Mouse (Mus musculus) cerebellum, postnatal 4 days (tissue): Measurements from ENCODE around the gene Gm20388.
"Not testable (repeated sequence)": the region's sequence is repeated elsewhere in the genome, so short reads cannot be mapped to it uniquely, and the experiment has no call there.

Experiments
- DNase-seq, 2 experiments: peaks; one replicate each; pipeline ENCODE4 v3.0.0; 2022; ENCODE audit warnings: low spot score in 2 of 2, mixed read lengths in 1 of 2

Gm20388 gene

GRCm38 (mm10) chr8:120364093-120364725, 453.6 kb downstream of the Gm20388 start:
- no peak for DNase-seq

- DNase-seq, result no peak
Measured at GRCm38 (mm10) chr8:120366840-120367239, 456.2 kb downstream of the Gm20388 start.

GRCm38 (mm10) chr8:120368191-120368590, 457.6 kb downstream of the Gm20388 start:
- not testable (repeated sequence) for DNase-seq

- DNase-seq, result peak; percentile 80 to 97
Measured at GRCm38 (mm10) chr8:120368814-120369649, 458.4 kb downstream of the Gm20388 start.

- no peak for DNase-seq
Measured at GRCm38 (mm10) chr8:120369956-120370355, 459.3 kb downstream of the Gm20388 start.

DNA sequence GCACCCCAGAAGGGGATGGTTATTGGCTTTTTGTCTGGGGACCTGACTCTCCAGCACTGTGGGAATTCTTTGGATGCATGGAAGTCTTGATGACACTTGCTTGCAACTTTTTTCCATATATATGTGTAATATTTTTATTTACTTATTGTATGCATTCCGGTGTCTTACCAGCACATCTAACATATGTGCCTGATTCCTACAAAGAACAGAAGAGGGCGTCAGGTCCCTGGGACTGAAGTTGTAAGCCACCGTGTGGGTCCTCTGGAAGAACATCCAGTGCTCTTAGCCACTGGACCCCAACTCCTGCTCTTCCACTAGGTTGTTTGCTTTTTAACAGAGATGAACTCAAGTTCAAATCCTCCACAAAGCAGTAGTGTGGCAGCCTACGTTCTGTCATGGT, 459.8 kb downstream of the Gm20388 start:
- no peak for DNase-seq

- DNase-seq, result no peak
Measured at GRCm38 (mm10) chr8:120371146-120371545, 460.5 kb downstream of the Gm20388 start.

DNA sequence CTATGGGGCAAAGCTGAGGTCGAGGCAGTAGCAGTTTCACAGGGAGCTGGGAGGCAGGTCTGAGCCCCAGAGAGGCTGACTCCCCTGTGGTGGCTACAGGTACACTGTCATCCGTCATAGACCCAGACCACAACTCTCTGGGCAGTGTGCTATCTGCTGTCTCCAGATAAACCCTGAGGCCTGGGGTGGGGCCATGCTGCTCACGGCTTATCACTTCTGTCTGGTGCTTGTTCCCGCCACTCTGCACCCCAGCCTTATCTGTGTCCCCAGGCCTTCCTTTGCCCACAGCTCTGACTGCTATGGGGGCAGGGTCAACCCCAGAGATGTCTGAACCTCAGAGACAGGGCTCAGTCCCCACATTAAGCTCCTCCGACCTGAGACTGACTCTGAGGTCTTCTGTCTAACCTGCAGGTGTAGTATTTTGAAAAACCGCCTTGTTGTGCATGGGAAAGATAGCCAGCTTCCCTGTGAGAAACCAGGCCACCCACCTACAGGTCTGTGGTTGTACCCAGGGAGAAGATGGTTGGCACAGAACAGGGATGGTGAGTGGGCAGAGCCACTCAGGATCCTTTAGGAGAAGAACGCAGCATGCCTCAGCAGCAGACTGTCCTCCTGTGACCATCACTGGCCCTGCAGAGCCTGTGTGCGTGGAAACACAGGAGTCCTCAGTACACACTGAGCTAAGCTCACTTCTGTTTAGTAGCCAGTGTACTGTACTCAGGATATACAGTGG, 461.2 kb downstream of the Gm20388 start:
- no peak for DNase-seq

- no peak for DNase-seq
Measured at GRCm38 (mm10) chr8:120372684-120373083, 462.0 kb downstream of the Gm20388 start.

GRCm38 (mm10) chr8:120373621-120374020, 463.0 kb downstream of the Gm20388 start:
- no peak for DNase-seq

- DNase-seq, result no peak
Measured at GRCm38 (mm10) chr8:120374070-120374469, 463.4 kb downstream of the Gm20388 start.

- no peak for DNase-seq
Measured at GRCm38 (mm10) chr8:120374514-120374913, 463.9 kb downstream of the Gm20388 start.

- no peak for DNase-seq
Measured at GRCm38 (mm10) chr8:120375170-120375569, 464.5 kb downstream of the Gm20388 start.

GRCm38 (mm10) chr8:120376215-120376614, 465.6 kb downstream of the Gm20388 start:
- no peak for DNase-seq

GRCm38 (mm10) chr8:120376847-120377802, 466.5 kb downstream of the Gm20388 start:
- DNase-seq, result no peak

DNA sequence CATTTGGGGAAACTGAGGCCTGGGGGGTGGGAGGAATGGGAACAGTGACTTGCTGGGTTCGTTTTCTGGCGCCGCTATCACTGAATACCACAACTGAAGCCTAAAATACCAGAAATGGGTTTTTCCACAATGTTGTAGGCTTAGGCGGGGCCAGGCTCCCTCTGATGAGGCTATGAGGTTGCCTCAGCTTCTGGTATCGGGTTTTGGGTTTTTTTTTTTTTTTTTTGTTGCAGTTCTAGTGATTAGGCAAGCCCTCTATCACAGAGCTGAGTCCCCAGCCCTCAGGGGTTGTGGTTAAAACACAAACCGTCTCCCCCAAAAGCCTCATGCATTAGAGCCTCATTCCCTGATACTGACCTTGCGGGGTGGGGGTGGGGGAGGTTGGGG, 467.2 kb downstream of the Gm20388 start:
- no peak for DNase-seq

GRCm38 (mm10) chr8:120378306-120378705, 467.7 kb downstream of the Gm20388 start:
- DNase-seq, result no peak

DNA sequence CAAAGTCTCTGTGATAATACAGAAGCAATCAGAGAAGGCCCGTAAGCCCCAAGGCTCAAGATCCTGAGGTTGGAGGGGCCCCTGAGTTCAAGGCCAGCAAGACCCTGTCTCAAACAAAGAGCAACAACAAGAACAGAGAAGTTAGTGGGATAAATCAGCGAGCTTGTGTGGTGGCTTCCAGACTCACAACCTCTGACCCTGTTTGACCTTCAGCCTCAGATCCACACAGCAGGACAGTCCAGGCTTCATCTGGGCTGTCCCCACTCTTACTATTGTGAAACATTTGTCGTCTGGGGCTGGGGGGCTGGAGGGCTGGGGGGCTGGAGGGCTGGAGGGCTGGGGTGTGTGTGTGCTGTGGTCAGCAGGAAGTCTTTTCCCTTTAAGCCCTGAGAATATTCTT, 468.4 kb downstream of the Gm20388 start:
- no peak for DNase-seq

DNA sequence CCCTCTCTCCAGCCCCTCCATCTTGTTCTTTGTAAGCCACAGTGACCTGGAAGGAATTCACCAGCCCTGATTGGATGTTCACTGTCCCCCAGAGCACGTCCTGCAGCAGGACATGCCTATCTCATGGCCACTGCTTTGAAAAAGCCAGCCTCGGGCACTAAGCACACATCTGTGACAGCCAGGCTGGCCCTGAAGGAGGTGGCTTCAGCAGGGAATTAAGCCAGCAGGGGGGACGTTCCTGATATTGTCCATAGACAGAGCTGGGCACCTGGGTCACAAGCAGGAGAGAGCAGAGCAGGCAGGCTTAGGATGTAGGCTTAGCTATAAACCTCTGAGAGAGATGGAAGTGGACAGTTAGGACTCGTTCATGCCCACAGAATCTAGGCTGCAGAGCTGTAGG, 471.2 kb downstream of the Gm20388 start:
- DNase-seq, result no peak

DNA sequence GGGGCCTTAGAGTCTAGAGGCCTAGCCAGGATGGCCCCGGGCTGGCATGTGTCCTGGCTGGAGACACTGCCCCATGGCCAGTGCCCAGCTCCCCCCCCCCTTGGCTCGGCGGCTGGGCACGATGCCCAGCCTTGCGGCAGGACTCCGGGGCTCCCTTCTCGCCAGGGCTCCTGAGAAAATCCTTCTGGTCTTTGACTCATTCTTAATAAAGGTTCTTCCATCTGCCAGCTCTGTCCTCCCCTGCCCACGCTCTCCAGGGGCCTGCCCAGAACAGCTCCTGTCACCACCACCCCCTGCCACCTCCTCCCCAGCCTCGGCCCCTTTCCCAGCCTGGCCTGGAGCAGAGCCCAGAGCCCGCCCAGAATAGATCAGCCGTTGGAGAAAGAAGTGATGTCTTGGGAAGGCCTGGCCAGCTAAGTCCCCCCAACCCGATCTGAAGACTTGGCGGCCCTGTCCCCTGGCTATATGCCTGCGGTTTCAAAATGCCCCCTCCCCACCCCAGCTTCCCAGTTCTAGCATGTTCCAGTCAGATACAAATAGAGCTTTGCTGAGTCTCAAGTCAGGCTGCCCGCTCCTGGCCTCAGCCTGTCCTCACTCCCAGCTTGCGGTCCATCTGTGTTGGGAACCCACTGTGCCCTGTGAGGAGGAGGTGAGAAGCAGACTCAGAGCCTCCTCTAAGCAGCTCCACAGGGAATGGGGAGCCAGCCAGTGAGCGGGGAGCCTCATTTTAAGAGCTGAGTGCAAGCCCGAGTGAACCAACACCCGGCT, 472.0 kb downstream of the Gm20388 start:
- DNase-seq, result peak; percentile 62 to 91

DNA sequence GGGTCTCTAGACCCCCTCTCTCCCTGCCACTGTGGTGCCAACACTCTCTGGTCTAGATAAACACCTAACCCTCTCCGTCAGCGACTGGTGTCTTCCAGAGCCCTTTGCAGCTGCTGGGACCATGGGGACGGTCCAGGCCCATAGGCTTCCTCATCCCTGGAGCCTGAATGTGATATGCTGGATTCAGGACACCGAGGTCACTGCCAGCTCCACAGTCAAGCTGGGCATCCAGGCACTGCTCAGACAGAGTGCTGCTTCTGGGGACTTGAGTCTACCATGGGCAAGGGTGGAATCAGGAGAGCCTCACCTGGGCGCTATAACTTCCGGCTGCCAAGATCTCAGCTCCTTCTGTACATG, 472.5 kb downstream of the Gm20388 start:
- DNase-seq, result no peak
